Mouse (Mus musculus) left cerebral cortex, postnatal 4 days (tissue): ENCODE results near the gene Sval2. TPM values are rescaled to one million over a fixed set of nuclear protein-coding genes. Genes with fewer than 3 reads are reported as not detected.

Experiments
- DNase-seq: peaks from one replicate; pipeline ENCODE4 v3.0.0-alpha.2; 2022
- intact Hi-C: fragments of 180-260 bp; cut with DNase I; formaldehyde crosslinking; loops from one replicate; pipeline ENCODE4 v1.15.1; 2025
- total RNA-seq, 2 experiments: library from RNA; stranded (reverse); gene quantifications; 2 replicates each; pipeline ENCODE4 v1.2.3; 2021

The Sval2 gene
- total RNA-seq: not detected

GRCm38 (mm10) chr6:41852689-41853088 is at the start of gene Sval2:
TSS of gene Sval2 (plus strand) at chr6:41852989.
- intact Hi-C loops: no loop called here
- no peak for DNase-seq

DNA sequence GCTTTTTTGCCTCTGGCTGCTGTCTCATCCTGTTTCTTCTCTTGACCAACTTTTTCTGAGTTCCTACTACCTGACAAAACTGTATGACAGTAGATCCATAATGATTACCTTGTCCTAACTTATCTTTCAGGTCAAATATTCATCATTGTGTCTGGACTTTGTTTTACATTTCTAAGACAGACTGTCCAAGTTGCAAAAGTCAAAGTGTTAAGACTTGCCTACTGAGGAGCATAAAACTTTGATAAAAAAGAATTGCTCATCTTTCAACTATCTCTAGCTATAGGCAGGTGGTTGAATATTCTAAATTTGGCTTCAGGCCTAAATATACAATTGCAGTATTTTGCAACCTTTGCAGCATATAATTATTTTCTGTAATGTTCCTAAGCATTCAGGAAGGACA is 28.7 kb upstream of the Sval2 start:
- intact Hi-C loops: no loop called here

GRCm38 (mm10) chr6:41829516-41829915 is 23.3 kb upstream of the Sval2 start:
- intact Hi-C loops: no loop called here
- no peak for DNase-seq

More for the DNA sequence above, 28.7 kb upstream of the Sval2 start:
- no peak for DNase-seq

DNA sequence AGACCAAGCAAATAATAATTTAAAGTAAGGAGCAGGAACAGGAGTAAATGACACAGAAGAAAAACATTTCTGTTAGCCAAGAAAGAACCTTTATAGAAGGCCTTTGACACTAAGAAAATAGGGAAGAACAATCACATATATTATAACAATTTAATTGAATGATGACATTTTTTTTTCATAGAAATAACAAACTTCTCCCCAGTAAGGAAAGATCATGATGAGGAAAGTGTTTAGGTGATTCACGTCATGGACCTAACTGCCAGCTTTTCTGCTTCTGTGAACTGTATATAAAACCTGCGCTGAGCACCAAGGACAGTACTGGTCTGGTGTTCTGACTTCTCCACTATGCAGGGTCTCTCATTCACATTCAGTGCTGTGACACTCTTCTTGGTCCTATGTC is 5.6 kb upstream of the Sval2 start, which contains the start of gene Pip:
Gene Pip, plus strand, starts transcription at position 301 of the 400 bp plus-strand sequence.
- intact Hi-C loops: no loop called here
- no peak for DNase-seq

DNA sequence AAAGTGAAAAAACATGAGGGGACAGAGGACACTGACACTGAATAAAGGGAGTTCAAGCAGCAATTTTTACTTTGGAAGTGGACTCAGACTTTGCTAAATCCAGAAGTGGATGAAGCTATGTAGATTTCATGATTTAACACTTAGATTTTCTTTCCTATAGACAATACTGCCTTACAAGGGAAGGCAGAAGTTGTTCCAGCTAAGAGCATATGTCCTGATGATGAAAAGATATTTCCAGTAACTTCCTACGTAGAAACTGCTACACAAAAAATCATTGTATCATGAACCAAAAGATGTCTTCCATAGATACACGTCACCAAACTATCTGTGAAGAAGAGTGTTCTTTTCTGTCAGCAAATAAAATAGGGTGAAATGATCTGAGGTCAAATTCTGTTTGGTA is 11.2 kb downstream of the Sval2 start:
- intact Hi-C loops: no loop called here
- DNase-seq: no peak

DNA sequence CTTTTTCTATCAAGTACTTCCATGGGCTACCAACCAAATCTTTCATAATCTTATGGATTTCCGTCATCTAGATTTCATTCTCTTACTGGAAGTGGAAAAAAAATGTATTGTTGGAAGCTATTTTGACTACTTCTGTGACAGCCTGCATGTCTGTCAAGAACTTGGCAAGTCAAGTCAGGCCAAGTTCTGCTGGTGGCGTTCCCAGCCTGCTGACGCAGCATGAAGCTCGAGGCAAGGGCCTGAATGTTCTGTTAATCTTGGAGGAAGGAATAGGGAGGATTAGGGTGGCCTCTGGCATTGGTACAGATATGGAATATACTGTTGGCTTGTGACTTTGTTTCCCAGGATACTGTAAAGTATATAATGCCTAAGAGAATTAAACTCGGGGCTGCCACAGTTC is 58.8 kb downstream of the Sval2 start:
- intact Hi-C loops: no loop called here
- no peak for DNase-seq

Other genes with a start within 250 kb of the Sval2 start
- gene Ephb6, start 247.5 kb upstream of the Sval2 start, total RNA-seq: 100 to 1,000 TPM; 165 to 178 TPM
- under 1 TPM in 1 of 2 experiments, not detected in 1; 0.20 TPM for gene Trpv6, start 216.6 kb upstream of the Sval2 start, total RNA-seq
- gene Trpv5, start 172.2 kb upstream of the Sval2 start, total RNA-seq: not detected
- gene Llcfc1, start 168.6 kb upstream of the Sval2 start, total RNA-seq: not detected
- gene Kel, start 148.7 kb upstream of the Sval2 start, total RNA-seq: not detected
- not detected for gene Olfr459, start 77.8 kb upstream of the Sval2 start, total RNA-seq
- not detected for gene Pip, start 5.5 kb upstream of the Sval2 start, total RNA-seq
- not detected for gene Sval1, start 98.6 kb downstream of the Sval2 start, total RNA-seq
- gene Sval3, start 115.2 kb downstream of the Sval2 start, total RNA-seq: not detected
- gene Sva, start 185.4 kb downstream of the Sval2 start, total RNA-seq: not detected